Mouse (Mus musculus) bone marrow macrophage, adult 2 months (primary cell): ENCODE data around the gene Fam174b.

Experiments used
- CTCF ChIP-seq: IDR thresholded peaks from 2 replicates; pipeline ENCODE4 v1.5.1; 2012; ENCODE audit warnings: low read depth, mild to moderate bottlenecking, low read length, moderate library complexity
- POLR2A ChIP-seq: IDR thresholded peaks from 2 replicates; pipeline ENCODE4 v1.6.1; 2012; ENCODE audit warnings: mild to moderate bottlenecking, low read depth, low read length, borderline replicate concordance

DNA sequence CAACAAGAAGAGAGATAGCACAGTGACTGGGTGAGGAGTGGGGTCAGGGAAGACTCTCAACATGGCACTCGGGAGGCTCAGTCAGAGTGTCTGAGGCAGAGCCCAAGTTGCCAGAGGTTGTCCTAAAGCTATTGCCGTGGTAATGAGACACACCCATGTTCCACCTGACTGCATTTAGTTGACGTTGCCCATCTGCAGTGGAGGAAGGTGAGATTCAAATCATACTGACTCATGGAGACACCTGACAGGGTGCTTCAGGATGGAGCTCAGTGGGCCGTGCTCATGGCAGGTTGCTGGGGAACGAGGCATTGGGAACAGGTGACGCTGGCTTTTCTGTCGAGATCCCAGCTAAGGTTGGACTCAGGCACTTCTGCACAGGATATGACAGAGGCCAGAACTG, 9.9 kb downstream of the Fam174b start:
- TF ChIP-seq CTCF (no peak), POLR2A (no peak)
